Mouse (Mus musculus): ENCODE data around the gene St8sia4. TPM values are rescaled to one million over a fixed set of nuclear protein-coding genes. Genes with fewer than 3 reads are reported as not detected.
A peak's percentile ranks its signal among the peaks of the same experiment; 100 is the strongest.

The St8sia4 gene
- total and polyA plus RNA-seq, 3 experiments, result 22.5 to 226 (median 101) TPM

DNA sequence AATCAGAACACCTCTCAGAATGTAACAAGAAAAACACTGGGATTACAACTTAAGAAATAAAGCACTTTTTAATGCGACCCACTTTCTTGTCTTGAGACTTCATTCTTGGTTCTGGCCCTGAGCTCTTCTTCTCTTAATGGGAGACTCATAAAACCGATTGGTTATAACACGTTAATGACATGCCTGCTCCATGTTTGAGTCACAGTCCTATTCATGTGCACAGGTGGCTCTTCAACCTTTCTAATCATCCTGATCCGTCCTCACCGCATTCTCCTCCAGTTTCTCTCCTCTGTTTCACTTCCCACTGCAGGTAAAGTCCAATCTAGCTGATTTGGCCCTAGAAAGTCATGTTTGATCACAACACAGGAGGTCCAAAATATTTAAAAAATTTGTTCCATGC, 58.3 kb downstream of the St8sia4 start:
- Histone ChIP-seq H3K36me3 (replicated peaks) (peaks cover 4% of the 10 kb centered on the region), H3K27me3 (ENCODE audit: insufficient read depth, low read length) (no peaks in the 10 kb centered on the region), H3K9me3 (replicated peaks) (no peaks in the 10 kb centered on the region), H3K4me3 (ENCODE audit: low read depth, low read length) (no peak overlapping the region), H3K4me1 (ENCODE audit: insufficient read depth, low read depth, low read length) (peaks cover 2% of the 10 kb centered on the region; the same call in 1 of the 2 replicates)
- ATAC-seq (ENCODE audit: extremely low read depth, insufficient number of reproducible peaks, low FRiP score, poor library complexity, severe bottlenecking) (no peak), DNase-seq (ENCODE audit: low spot score) (no peak)
- TF ChIP-seq TAL1 (conservative IDR thresholded peaks at IDR 0.05; ENCODE audit: low read depth, low read length), result no peak

DNA sequence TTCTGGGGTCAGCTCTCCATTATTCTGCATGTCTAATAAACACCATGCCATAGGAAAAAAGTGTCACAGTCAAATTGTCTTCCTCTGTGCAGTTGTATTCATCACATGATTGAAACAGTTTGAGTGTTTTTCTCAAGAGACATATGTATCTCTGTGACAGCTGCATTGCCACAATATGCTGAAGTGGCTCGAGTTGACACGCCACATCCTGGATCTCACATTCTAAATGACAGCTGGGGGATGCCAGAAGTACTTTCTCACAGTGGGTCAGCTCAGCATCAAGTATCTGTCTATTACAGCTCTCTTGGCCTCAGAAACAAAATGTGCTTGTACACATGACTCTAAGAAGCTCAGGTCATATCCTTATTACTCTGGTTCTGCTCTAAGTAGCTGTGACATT, 61.9 kb downstream of the St8sia4 start:
- ATAC-seq (ENCODE audit: extremely low read depth, insufficient number of reproducible peaks, low FRiP score, poor library complexity, severe bottlenecking) (no peak), DNase-seq (ENCODE audit: low spot score) (no peak)
- no peak overlapping the region for H3K4me3 ChIP-seq (ENCODE audit: low read depth, low read length)
- H3K9me3 ChIP-seq (replicated peaks), result no peaks in the 10 kb centered on the region
- no peak for TF ChIP-seq POLR2AphosphoS5 (IDR thresholded peaks at IDR 0.05; ENCODE audit: insufficient replicate concordance, low read depth, low read length)
- TF ChIP-seq CTCF (IDR thresholded peaks at IDR 0.05; ENCODE audit: low read depth, low read length), result no peak
- TF ChIP-seq GATA1 (IDR thresholded peaks at IDR 0.05; ENCODE audit: borderline replicate concordance, low read length), result no peak
- no peak for TF ChIP-seq TAL1 (conservative IDR thresholded peaks at IDR 0.05; ENCODE audit: low read depth, low read length)
- TF ChIP-seq GATA2 (IDR thresholded peaks at IDR 0.05; ENCODE audit: borderline replicate concordance, low read depth, low read length), result no peak
- H3K4me1 ChIP-seq (ENCODE audit: insufficient read depth, low read depth, low read length), result peaks cover 2% of the 10 kb centered on the region; the same call in 1 of the 2 replicates
- H3K36me3 ChIP-seq (replicated peaks), result peaks cover 4% of the 10 kb centered on the region
- no peaks in the 10 kb centered on the region for H3K27me3 ChIP-seq (ENCODE audit: insufficient read depth, low read length)

DNA sequence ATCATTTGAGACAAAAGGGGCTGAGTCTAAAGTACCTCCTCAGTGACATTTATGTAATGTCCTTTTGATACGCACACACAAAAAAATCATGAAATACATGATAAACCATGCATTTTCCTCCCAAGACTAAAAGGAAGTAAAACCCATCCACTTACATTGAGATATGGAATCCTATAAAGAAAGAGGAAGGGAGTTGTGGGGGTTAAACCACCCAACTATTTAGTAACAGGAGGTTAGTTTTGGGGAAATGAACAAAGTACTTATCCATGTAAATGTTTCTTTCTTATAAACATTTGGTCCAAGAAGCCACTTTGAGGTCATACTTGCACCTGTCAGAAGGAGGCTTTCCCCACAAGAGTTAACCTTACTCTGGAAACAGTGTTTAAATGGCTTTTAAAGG, 69.3 kb downstream of the St8sia4 start:
- no peaks in the 10 kb centered on the region for H3K27me3 ChIP-seq (ENCODE audit: insufficient read depth, low read length)
- DNase-seq (ENCODE audit: low spot score), result no peak
- no peak for TF ChIP-seq GATA1 (IDR thresholded peaks at IDR 0.05; ENCODE audit: borderline replicate concordance, low read length)
- no peak for TF ChIP-seq GATA2 (IDR thresholded peaks at IDR 0.05; ENCODE audit: borderline replicate concordance, low read depth, low read length)
- TF ChIP-seq CTCF (IDR thresholded peaks at IDR 0.05; ENCODE audit: low read depth, low read length), result no peak
- TF ChIP-seq TAL1 (conservative IDR thresholded peaks at IDR 0.05; ENCODE audit: low read depth, low read length), result no peak
- no peak for TF ChIP-seq POLR2AphosphoS5 (IDR thresholded peaks at IDR 0.05; ENCODE audit: insufficient replicate concordance, low read depth, low read length)
- H3K4me3 ChIP-seq (ENCODE audit: low read depth, low read length), result no peak overlapping the region
- no peak for ATAC-seq (ENCODE audit: extremely low read depth, insufficient number of reproducible peaks, low FRiP score, poor library complexity, severe bottlenecking)
- no peaks in the 10 kb centered on the region for H3K4me1 ChIP-seq (ENCODE audit: insufficient read depth, low read depth, low read length)
- no peaks in the 10 kb centered on the region for H3K36me3 ChIP-seq (replicated peaks)
- H3K9me3 ChIP-seq (replicated peaks), result no peaks in the 10 kb centered on the region

DNA sequence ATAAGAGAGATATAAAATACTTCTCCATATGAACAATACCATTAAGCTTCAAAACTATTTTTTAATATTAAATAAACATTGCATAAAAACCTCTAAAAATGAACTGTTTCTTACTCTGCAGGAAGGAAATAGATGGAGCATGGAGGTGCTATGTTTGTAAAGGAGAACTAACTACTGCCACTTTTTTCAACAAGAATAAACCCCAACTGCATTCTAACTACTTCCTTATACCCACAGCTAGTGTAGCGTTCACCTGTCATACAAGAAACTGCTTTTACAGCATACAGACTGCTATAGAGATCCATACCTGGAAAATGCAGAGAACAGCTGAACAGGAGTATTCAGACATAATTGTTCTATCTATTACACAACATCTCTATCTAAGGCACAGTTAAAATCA, 70.5 kb downstream of the St8sia4 start:
- Histone ChIP-seq H3K36me3 (replicated peaks) (no peaks in the 10 kb centered on the region), H3K27me3 (ENCODE audit: insufficient read depth, low read length) (no peaks in the 10 kb centered on the region), H3K4me1 (ENCODE audit: insufficient read depth, low read depth, low read length) (no peaks in the 10 kb centered on the region), H3K9me3 (replicated peaks) (no peaks in the 10 kb centered on the region), H3K4me3 (ENCODE audit: low read depth, low read length) (no peak overlapping the region)
- DNase-seq (ENCODE audit: low spot score) (no peak), ATAC-seq (ENCODE audit: extremely low read depth, insufficient number of reproducible peaks, low FRiP score, poor library complexity, severe bottlenecking) (no peak)
- TF ChIP-seq POLR2AphosphoS5 (IDR thresholded peaks at IDR 0.05; ENCODE audit: insufficient replicate concordance, low read depth, low read length) (no peak), TAL1 (conservative IDR thresholded peaks at IDR 0.05; ENCODE audit: low read depth, low read length) (no peak), GATA1 (IDR thresholded peaks at IDR 0.05; ENCODE audit: borderline replicate concordance, low read length) (no peak), GATA2 (IDR thresholded peaks at IDR 0.05; ENCODE audit: borderline replicate concordance, low read depth, low read length) (no peak), CTCF (IDR thresholded peaks at IDR 0.05; ENCODE audit: low read depth, low read length) (no peak)

DNA sequence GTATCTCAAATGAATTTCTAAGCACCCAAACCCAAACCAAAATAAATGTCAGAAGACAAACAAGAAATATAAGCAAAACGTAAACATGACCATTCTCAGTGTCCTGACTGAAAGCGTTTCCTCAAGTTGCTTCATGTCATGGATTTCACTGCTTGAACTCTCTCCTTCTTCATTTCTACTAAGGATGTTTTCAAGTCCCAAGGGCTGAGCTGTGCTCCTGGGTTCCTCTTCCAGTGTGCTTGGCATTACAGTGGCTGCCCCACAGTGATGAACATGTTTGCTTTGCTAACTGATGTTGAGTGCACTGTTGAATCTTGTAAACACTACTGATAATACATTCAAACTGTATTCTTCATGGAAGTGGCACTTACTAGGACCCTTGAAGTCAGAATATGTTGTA, 76.3 kb downstream of the St8sia4 start:
- no peak for TF ChIP-seq GATA2 (IDR thresholded peaks at IDR 0.05; ENCODE audit: borderline replicate concordance, low read depth, low read length)
- TF ChIP-seq POLR2AphosphoS5 (IDR thresholded peaks at IDR 0.05; ENCODE audit: insufficient replicate concordance, low read depth, low read length), result no peak
- TF ChIP-seq TAL1 (conservative IDR thresholded peaks at IDR 0.05; ENCODE audit: low read depth, low read length), result no peak
- no peak for TF ChIP-seq GATA1 (IDR thresholded peaks at IDR 0.05; ENCODE audit: borderline replicate concordance, low read length)
- no peak for TF ChIP-seq CTCF (IDR thresholded peaks at IDR 0.05; ENCODE audit: low read depth, low read length)
- H3K36me3 ChIP-seq (replicated peaks), result peaks cover 4% of the 10 kb centered on the region
- H3K27me3 ChIP-seq (ENCODE audit: insufficient read depth, low read length), result no peaks in the 10 kb centered on the region
- H3K4me1 ChIP-seq (ENCODE audit: insufficient read depth, low read depth, low read length), result peaks cover 21% of the 10 kb centered on the region
- H3K4me3 ChIP-seq (ENCODE audit: low read depth, low read length), result no peak overlapping the region
- no peaks in the 10 kb centered on the region for H3K9me3 ChIP-seq (replicated peaks)
- DNase-seq (ENCODE audit: low spot score) (no peak), ATAC-seq (ENCODE audit: extremely low read depth, insufficient number of reproducible peaks, low FRiP score, poor library complexity, severe bottlenecking) (no peak)

DNA sequence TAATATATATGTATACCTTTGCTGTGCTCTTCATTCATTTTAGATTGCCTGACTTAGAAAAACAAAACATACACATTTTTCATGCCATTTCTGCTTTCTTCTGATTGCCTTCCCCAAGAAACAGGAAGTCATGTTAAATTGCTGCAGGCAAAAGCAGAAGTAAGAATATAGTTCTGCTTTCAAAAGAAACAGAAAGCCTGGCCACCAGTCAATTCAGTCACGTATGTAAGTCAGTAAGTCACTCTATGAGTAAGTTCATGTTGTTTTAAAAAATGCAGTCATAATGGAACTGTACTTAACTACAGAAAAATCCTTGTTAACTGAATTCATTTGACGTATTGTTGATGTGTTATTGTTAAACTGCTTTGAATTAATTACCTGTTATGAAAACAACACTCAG, 77.3 kb downstream of the St8sia4 start:
- Histone ChIP-seq H3K27me3 (ENCODE audit: insufficient read depth, low read length) (no peaks in the 10 kb centered on the region), H3K4me3 (ENCODE audit: low read depth, low read length) (no peak overlapping the region), H3K36me3 (replicated peaks) (peaks cover 4% of the 10 kb centered on the region), H3K9me3 (replicated peaks) (no peaks in the 10 kb centered on the region), H3K4me1 (ENCODE audit: insufficient read depth, low read depth, low read length) (peaks cover 26% of the 10 kb centered on the region)
- DNase-seq (ENCODE audit: low spot score) (peak; percentile 26), ATAC-seq (ENCODE audit: extremely low read depth, insufficient number of reproducible peaks, low FRiP score, poor library complexity, severe bottlenecking) (peak; percentile 92)
- no peak for TF ChIP-seq CTCF (IDR thresholded peaks at IDR 0.05; ENCODE audit: low read depth, low read length)
- TF ChIP-seq GATA1 (IDR thresholded peaks at IDR 0.05; ENCODE audit: borderline replicate concordance, low read length), result no peak
- TF ChIP-seq TAL1 (conservative IDR thresholded peaks at IDR 0.05; ENCODE audit: low read depth, low read length), result no peak
- no peak for TF ChIP-seq POLR2AphosphoS5 (IDR thresholded peaks at IDR 0.05; ENCODE audit: insufficient replicate concordance, low read depth, low read length)
- no peak for TF ChIP-seq GATA2 (IDR thresholded peaks at IDR 0.05; ENCODE audit: borderline replicate concordance, low read depth, low read length)

DNA sequence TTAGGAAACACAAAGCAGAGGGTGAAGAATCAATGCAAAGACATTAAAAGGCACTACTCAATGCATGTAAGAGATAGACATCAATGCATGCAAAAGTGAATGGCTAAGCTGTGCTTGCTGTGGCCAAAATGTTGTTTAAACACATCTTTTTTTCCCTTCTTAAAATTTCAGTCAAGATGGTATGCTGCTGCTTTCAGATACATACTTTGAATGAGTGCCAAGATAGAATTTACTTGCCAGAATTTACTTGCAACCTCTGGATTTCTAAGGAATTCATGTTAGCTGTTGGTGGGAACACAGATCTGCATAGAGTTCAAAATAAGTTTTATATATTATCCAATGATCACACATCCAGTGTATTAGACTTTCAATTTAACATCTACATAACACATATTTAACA, 77.9 kb downstream of the St8sia4 start:
- no peak overlapping the region for H3K4me3 ChIP-seq (ENCODE audit: low read depth, low read length)
- TF ChIP-seq GATA1 (IDR thresholded peaks at IDR 0.05; ENCODE audit: borderline replicate concordance, low read length) (no peak), CTCF (IDR thresholded peaks at IDR 0.05; ENCODE audit: low read depth, low read length) (no peak), GATA2 (IDR thresholded peaks at IDR 0.05; ENCODE audit: borderline replicate concordance, low read depth, low read length) (no peak), POLR2AphosphoS5 (IDR thresholded peaks at IDR 0.05; ENCODE audit: insufficient replicate concordance, low read depth, low read length) (no peak), TAL1 (conservative IDR thresholded peaks at IDR 0.05; ENCODE audit: low read depth, low read length) (no peak)
- ATAC-seq (ENCODE audit: extremely low read depth, insufficient number of reproducible peaks, low FRiP score, poor library complexity, severe bottlenecking) (no peak), DNase-seq (ENCODE audit: low spot score) (no peak)
- H3K27me3 ChIP-seq (ENCODE audit: insufficient read depth, low read length), result no peaks in the 10 kb centered on the region
- H3K4me1 ChIP-seq (ENCODE audit: insufficient read depth, low read depth, low read length), result peaks cover 26% of the 10 kb centered on the region
- peaks cover 4% of the 10 kb centered on the region for H3K36me3 ChIP-seq (replicated peaks)
- no peaks in the 10 kb centered on the region for H3K9me3 ChIP-seq (replicated peaks)
